Mouse (Mus musculus): Measurements from ENCODE around the gene Mocs1.
"Not testable (repeated sequence)": the region's sequence is repeated elsewhere in the genome, so short reads cannot be mapped to it uniquely, and the experiment has no call there.

Gene Mocs1

GRCm38 (mm10) chr17:49432071-49432711 is 4.0 kb downstream of the Mocs1 start:
- peak; percentile 52 for DNase-seq (ENCODE audit: low spot score)

- no peak for DNase-seq (ENCODE audit: low spot score)
These were observed 4.9 kb downstream of the Mocs1 start for GRCm38 (mm10) chr17:49433071-49433470.

- no peak for DNase-seq (ENCODE audit: low spot score)
These were observed 6.1 kb downstream of the Mocs1 start for GRCm38 (mm10) chr17:49434236-49434635.

- DNase-seq (ENCODE audit: low spot score), result no peak
These were observed 6.9 kb downstream of the Mocs1 start for GRCm38 (mm10) chr17:49435081-49435480.

GRCm38 (mm10) chr17:49436631-49437030 is 8.5 kb downstream of the Mocs1 start:
- no peak for DNase-seq (ENCODE audit: low spot score)

- not testable (repeated sequence) for DNase-seq (ENCODE audit: low spot score)
These were observed 9.1 kb downstream of the Mocs1 start for GRCm38 (mm10) chr17:49437306-49437705.

- DNase-seq (ENCODE audit: low spot score), result no peak
These were observed 10.8 kb downstream of the Mocs1 start for GRCm38 (mm10) chr17:49438822-49439574.

GRCm38 (mm10) chr17:49439706-49440105 is 11.5 kb downstream of the Mocs1 start:
- no peak for DNase-seq (ENCODE audit: low spot score)

GRCm38 (mm10) chr17:49440331-49441130 is 12.4 kb downstream of the Mocs1 start:
- no peak for DNase-seq (ENCODE audit: low spot score)

- not testable (repeated sequence) for DNase-seq (ENCODE audit: low spot score)
These were observed 14.7 kb downstream of the Mocs1 start for GRCm38 (mm10) chr17:49442841-49443240.

GRCm38 (mm10) chr17:49448570-49449229 is 20.5 kb downstream of the Mocs1 start:
- no peak for DNase-seq (ENCODE audit: low spot score)

GRCm38 (mm10) chr17:49449230-49449608 is 21.1 kb downstream of the Mocs1 start:
- DNase-seq (ENCODE audit: low spot score), result no peak

- no peak for DNase-seq (ENCODE audit: low spot score)
These were observed 22.8 kb downstream of the Mocs1 start for GRCm38 (mm10) chr17:49450922-49451321.

GRCm38 (mm10) chr17:49456334-49456733 is 28.2 kb downstream of the Mocs1 start:
- DNase-seq (ENCODE audit: low spot score), result no peak

GRCm38 (mm10) chr17:49457833-49458232 is 29.7 kb downstream of the Mocs1 start:
- DNase-seq (ENCODE audit: low spot score), result no peak

GRCm38 (mm10) chr17:49458386-49458785 is 30.2 kb downstream of the Mocs1 start:
- no peak for DNase-seq (ENCODE audit: low spot score)

- DNase-seq (ENCODE audit: low spot score), result no peak
These were observed 36.7 kb downstream of the Mocs1 start for GRCm38 (mm10) chr17:49464884-49465283.

GRCm38 (mm10) chr17:49468223-49468622 is 40.1 kb downstream of the Mocs1 start:
- DNase-seq (ENCODE audit: low spot score), result peak; percentile 74

- DNase-seq (ENCODE audit: low spot score), result no peak
These were observed 44.5 kb downstream of the Mocs1 start for GRCm38 (mm10) chr17:49472626-49473025.

- no peak for DNase-seq (ENCODE audit: low spot score)
These were observed 45.9 kb downstream of the Mocs1 start for GRCm38 (mm10) chr17:49474051-49474450.

- DNase-seq (ENCODE audit: low spot score), result no peak
These were observed 47.0 kb downstream of the Mocs1 start for GRCm38 (mm10) chr17:49475174-49475573.

GRCm38 (mm10) chr17:49477370-49477769 is 49.2 kb downstream of the Mocs1 start:
- DNase-seq (ENCODE audit: low spot score), result no peak
